Mouse (Mus musculus): ENCODE data around the gene Map3k15. TPM values are rescaled to one million over a fixed set of nuclear protein-coding genes. Genes with fewer than 3 reads are reported as not detected.

Gene Map3k15
- polyA plus RNA-seq, 1 experiment from 2014 or later: 0.35 TPM

DNA sequence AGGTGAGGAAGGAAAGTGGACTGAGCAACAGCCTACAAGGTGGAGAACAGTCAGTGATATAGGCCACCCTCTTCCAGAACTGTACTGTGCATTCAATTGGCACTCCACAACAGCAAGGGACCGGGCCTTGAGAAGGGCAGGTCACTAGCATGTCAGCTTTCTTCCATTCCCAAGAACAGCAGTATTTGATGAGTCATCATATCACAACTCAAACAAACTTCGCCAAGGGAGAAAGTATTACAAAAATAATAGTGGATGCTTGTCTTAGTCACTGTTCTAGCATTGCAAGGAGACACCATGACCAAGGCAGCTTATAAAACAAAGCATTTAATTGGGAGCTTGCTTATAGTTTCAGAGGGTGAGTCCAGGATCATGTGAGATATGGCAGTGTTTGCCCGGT is 176.0 kb downstream of the Map3k15 start:
- ATAC-seq (ENCODE audit: insufficient number of reproducible peaks, insufficient read depth, low FRiP score, low read depth): no peak
- no peak overlapping the region for H3K4me3 ChIP-seq (ENCODE audit: control insufficient read depth in 1 of 2, insufficient read depth in 1 of 2, low read depth in 1 of 2, low read length in 2 of 2)
- no peaks in the 10 kb centered on the region for H3K36me3 ChIP-seq (ENCODE audit: control insufficient read depth, insufficient read depth, low read length)
- H3K9me3 ChIP-seq (ENCODE audit: control insufficient read depth, low read length): no peaks in the 10 kb centered on the region
- WGBS: 79% methylated on average over 3 of the region's 3 CpGs
- H3K27me3 ChIP-seq (ENCODE audit: control insufficient read depth, insufficient read depth, low read length): no peaks in the 10 kb centered on the region
- H3K27ac ChIP-seq (replicated peaks in 1 of 2; ENCODE audit: control insufficient read depth in 1 of 2, insufficient read depth in 1 of 2, low read depth in 2 of 2, low read length in 2 of 2): no peak overlapping the region
- H3K4me1 ChIP-seq (ENCODE audit: control insufficient read depth in 2 of 2, insufficient read depth in 2 of 2, low read length in 2 of 2): no peaks in the 10 kb centered on the region
- no peak overlapping the region for H3K4me2 ChIP-seq (ENCODE audit: low read length)
- no peak overlapping the region for H3K9ac ChIP-seq (ENCODE audit: low read length)

DNA sequence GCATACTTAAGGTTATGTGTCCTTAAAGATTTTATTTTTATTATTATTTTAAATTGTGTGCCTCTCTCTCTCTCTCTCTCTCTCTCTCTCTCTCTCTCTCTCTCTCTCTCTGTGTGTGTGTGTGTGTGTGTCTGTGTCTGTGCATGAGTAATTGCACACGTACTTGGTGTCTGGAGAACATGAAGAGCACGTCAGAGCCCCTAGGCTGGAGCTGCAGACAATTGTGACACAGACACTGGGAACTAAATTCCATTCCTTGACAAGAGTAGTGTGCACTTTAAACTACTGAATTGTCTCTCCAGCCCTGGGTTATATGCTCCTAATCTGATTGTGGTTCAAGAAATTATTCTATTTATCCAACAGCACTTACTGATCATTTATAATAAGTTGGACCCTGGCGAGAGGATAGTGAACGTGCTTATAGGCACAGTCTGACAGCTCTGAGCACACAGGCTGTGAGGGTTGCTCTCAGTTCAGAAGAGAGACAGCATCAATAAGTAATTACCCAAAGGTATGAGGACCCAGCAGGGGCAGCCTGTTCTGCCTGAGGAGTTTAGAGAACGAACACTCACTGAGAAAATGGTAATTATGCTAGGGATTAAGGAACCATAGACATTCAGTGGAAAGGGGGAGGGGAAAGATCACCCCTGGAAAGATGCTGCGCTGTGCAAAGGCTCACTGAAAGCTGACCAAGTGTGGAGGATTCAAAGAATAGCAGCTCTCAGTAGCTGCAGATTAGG is 178.2 kb downstream of the Map3k15 start:
- Histone ChIP-seq H3K4me2 (ENCODE audit: low read length) (no peak overlapping the region), H3K36me3 (ENCODE audit: control insufficient read depth, insufficient read depth, low read length) (no peaks in the 10 kb centered on the region), H3K9me3 (ENCODE audit: control insufficient read depth, low read length) (no peaks in the 10 kb centered on the region), H3K27ac (replicated peaks in 1 of 2; ENCODE audit: control insufficient read depth in 1 of 2, insufficient read depth in 1 of 2, low read depth in 2 of 2, low read length in 2 of 2) (no peak overlapping the region), H3K27me3 (ENCODE audit: control insufficient read depth, insufficient read depth, low read length) (no peaks in the 10 kb centered on the region), H3K9ac (ENCODE audit: low read length) (no peak overlapping the region), H3K4me3 (ENCODE audit: control insufficient read depth in 1 of 2, insufficient read depth in 1 of 2, low read depth in 1 of 2, low read length in 2 of 2) (no peak overlapping the region), H3K4me1 (ENCODE audit: control insufficient read depth in 2 of 2, insufficient read depth in 2 of 2, low read length in 2 of 2) (no peaks in the 10 kb centered on the region)
- 34% methylated on average over 6 of the region's 6 CpGs for WGBS
- no peak for ATAC-seq (ENCODE audit: insufficient number of reproducible peaks, insufficient read depth, low FRiP score, low read depth)

DNA sequence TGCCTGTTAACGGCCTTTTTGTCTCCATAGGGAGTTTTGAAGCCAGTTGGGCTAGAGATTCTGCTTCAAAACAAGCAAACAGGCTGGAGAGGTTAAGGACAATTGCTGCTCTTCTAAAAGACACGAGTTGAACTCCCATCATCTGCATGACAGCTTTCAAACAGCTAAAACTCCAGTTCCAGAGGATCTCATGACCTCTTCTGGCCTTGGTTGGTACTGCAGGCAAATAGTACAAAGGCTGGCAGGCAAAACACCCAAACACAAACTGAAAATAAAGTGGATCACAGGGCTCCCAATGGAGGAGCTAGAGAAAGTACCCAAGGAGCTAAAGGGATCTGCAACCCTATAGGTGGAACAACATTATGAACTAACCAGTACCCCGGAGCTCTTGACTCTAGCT is 181.9 kb downstream of the Map3k15 start:
- Histone ChIP-seq H3K27me3 (ENCODE audit: control insufficient read depth, insufficient read depth, low read length) (no peaks in the 10 kb centered on the region), H3K9ac (ENCODE audit: low read length) (no peak overlapping the region), H3K4me2 (ENCODE audit: low read length) (no peak overlapping the region), H3K27ac (replicated peaks in 1 of 2; ENCODE audit: control insufficient read depth in 1 of 2, insufficient read depth in 1 of 2, low read depth in 2 of 2, low read length in 2 of 2) (no peak overlapping the region), H3K9me3 (ENCODE audit: control insufficient read depth, low read length) (no peaks in the 10 kb centered on the region), H3K4me3 (ENCODE audit: control insufficient read depth in 1 of 2, insufficient read depth in 1 of 2, low read depth in 1 of 2, low read length in 2 of 2) (no peak overlapping the region), H3K36me3 (ENCODE audit: control insufficient read depth, insufficient read depth, low read length) (no peaks in the 10 kb centered on the region), H3K4me1 (ENCODE audit: control insufficient read depth in 2 of 2, insufficient read depth in 2 of 2, low read length in 2 of 2) (no peaks in the 10 kb centered on the region)
- WGBS: 10% methylated on average over 2 of the region's 3 CpGs
- no peak for ATAC-seq (ENCODE audit: insufficient number of reproducible peaks, insufficient read depth, low FRiP score, low read depth)

Other genes starting within 250 kb of the Map3k15 start
- 315 and 328 TPM in 2 replicates for gene Pdha1, start 150.0 kb downstream of the Map3k15 start, polyA plus RNA-seq (2014; fragmentation: Nextera tagmentation; extraction: Ambion mirVana)